Mouse (Mus musculus) liver, adult 2 months (tissue): ENCODE results near the gene Bcas3.

Experiments
- CTCF ChIP-seq: fragments of 200-500 bp; IDR thresholded peaks from 2 replicates; pipeline ENCODE4 v1.5.1; 2011; ENCODE audit warnings: low read depth, low read length, control low read depth
- POLR2A ChIP-seq: fragments of 200-500 bp; IDR thresholded peaks from 2 replicates; pipeline ENCODE4 v1.6.1; 2011; ENCODE audit warnings: low read length, control low read depth; ENCODE audit not compliant: insufficient read depth; ENCODE audit errors: extremely low read depth

- no peak for TF ChIP-seq CTCF
- TF ChIP-seq POLR2A = no peak
These were observed 447.4 kb downstream of the Bcas3 start for GRCm38 (mm10) chr11:85800380-85800779.
